Mouse (Mus musculus) heart, embryonic 10.5 days (tissue): ENCODE measurements at regions not wholly inside any gene's neighbourhood (a gene's known extent, or its start where the extent isn't known, plus 50 kb on each side); places are given as distances from the start of the nearest gene placed in this dataset.
"Not testable (repeated sequence)": the region's sequence is repeated elsewhere in the genome, so short reads cannot be mapped to it uniquely, and the experiment has no call there.

Source experiments
- DNase-seq: peaks from one replicate; pipeline ENCODE4 v3.0.0-alpha.2; 2017; ENCODE audit warnings: low spot score
- H3K27ac ChIP-seq: fragments of 300-500 bp; sonication (generic); 2 replicates; pipeline ENCODE4 v1.5.1; 2016; ENCODE audit warnings: mild to moderate bottlenecking
- H3K27me3 ChIP-seq: fragments of 300-500 bp; sonication (generic); 2 replicates; pipeline ENCODE4 v1.6.1; 2016; ENCODE audit warnings: mild to moderate bottlenecking; ENCODE audit not compliant: poor library complexity, insufficient read depth, severe bottlenecking
- H3K36me3 ChIP-seq: fragments of 300-500 bp; sonication (generic); 2 replicates; pipeline ENCODE4 v1.6.1; 2016; ENCODE audit warnings: mild to moderate bottlenecking, moderate library complexity
- H3K4me1 ChIP-seq: fragments of 300-500 bp; sonication (generic); 2 replicates; pipeline ENCODE4 v1.6.1; 2016; ENCODE audit warnings: mild to moderate bottlenecking
- H3K4me3 ChIP-seq: fragments of 300-500 bp; sonication (generic); 2 replicates; pipeline ENCODE4 v1.5.1; 2016; ENCODE audit warnings: mild to moderate bottlenecking, moderate library complexity
- H3K9me3 ChIP-seq: fragments of 300-500 bp; sonication (generic); 2 replicates; pipeline ENCODE4 v1.6.1; 2016; ENCODE audit warnings: mild to moderate bottlenecking, moderate library complexity
- WGBS: fragments of 180-500 bp; shearing (Covaris S2); methylation state at CpG from one replicate; pipeline ENCODE4 v1.1.7; 2016; 5-methylcytosine and 5-hydroxymethylcytosine counted together

GRCm38 (mm10) chr6:4149663-4150062 lies 62.9 kb upstream of the Bet1 start:
- DNase-seq, result no peak
- Histone ChIP-seq H3K27ac (no peak overlapping the region), H3K4me3 (no peak overlapping the region), H3K36me3 (no peaks in the 10 kb centered on the region), H3K4me1 (no peaks in the 10 kb centered on the region), H3K27me3 (no peaks in the 10 kb centered on the region), H3K9me3 (no peaks in the 10 kb centered on the region)
- WGBS, result 69% methylated on average over 4 of the region's 4 CpGs

DNA sequence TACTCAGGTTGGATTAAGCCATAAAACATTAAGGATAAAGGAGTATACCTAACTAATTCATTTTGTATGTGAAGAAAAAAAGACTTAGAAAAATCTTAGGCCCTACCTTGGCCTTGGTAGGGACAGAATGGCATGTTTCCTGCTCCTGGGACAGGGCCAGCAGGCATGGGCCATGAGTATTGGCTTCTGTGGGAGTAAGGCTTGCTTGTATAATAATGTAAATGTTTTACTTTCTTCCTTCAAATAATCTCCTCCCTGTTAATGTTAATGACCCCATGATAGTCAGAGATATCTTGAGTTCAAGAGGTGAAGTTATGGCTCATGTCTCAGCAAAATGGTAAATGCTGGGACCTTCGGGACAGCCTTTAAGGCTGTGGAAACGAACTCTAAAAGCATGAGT lies 71.5 kb upstream of the Bet1 start:
- WGBS, result 72% methylated on average over 2 of the region's 2 CpGs
- DNase-seq, result no peak
- H3K9me3 ChIP-seq, result no peaks in the 10 kb centered on the region
- H3K4me3 ChIP-seq, result no peak overlapping the region
- no peaks in the 10 kb centered on the region for H3K4me1 ChIP-seq
- no peaks in the 10 kb centered on the region for H3K36me3 ChIP-seq
- H3K27me3 ChIP-seq, result no peaks in the 10 kb centered on the region
- no peak overlapping the region for H3K27ac ChIP-seq

GRCm38 (mm10) chr6:4163733-4164132 lies 77.0 kb upstream of the Bet1 start:
- no peak for DNase-seq
- Histone ChIP-seq H3K27ac (no peak overlapping the region), H3K27me3 (no peaks in the 10 kb centered on the region), H3K36me3 (no peaks in the 10 kb centered on the region), H3K4me1 (no peaks in the 10 kb centered on the region), H3K4me3 (no peak overlapping the region), H3K9me3 (no peaks in the 10 kb centered on the region)
- 37% methylated on average over 1 of the region's 1 CpGs for WGBS

GRCm38 (mm10) chr6:4167112-4167511 lies 80.3 kb upstream of the Bet1 start:
- Histone ChIP-seq H3K36me3 (no peaks in the 10 kb centered on the region), H3K4me1 (no peaks in the 10 kb centered on the region), H3K4me3 (no peak overlapping the region), H3K27me3 (no peaks in the 10 kb centered on the region), H3K9me3 (no peaks in the 10 kb centered on the region), H3K27ac (no peak overlapping the region)
- no peak for DNase-seq
- WGBS, result 66% methylated on average over 4 of the region's 4 CpGs

DNA sequence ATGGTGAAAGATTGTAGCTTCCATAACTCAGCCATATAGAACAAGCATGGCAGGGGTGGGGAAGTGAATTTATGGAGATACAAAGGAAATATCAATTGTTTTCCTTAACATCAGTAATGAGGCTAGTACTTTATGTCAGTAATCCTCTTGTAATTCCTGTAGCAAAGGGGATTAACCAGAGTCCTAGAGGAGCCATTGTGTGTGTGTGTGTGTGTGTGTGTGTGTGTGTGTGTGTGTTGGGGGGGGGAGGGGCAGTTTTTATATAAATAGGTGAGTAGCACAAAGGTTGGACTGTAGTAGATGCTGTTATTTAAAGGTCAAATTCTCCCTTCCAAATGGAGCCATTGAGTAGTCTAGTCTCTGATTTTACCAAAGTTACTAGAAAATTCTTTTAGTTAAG lies 81.0 kb upstream of the Bet1 start:
- Histone ChIP-seq H3K4me3 (no peak overlapping the region), H3K36me3 (no peaks in the 10 kb centered on the region), H3K9me3 (no peaks in the 10 kb centered on the region), H3K27me3 (no peaks in the 10 kb centered on the region), H3K4me1 (no peaks in the 10 kb centered on the region), H3K27ac (no peak overlapping the region)
- no peak for DNase-seq

GRCm38 (mm10) chr6:4171561-4171960 lies 84.8 kb upstream of the Bet1 start:
- no peaks in the 10 kb centered on the region for H3K9me3 ChIP-seq
- no peaks in the 10 kb centered on the region for H3K36me3 ChIP-seq
- no peaks in the 10 kb centered on the region for H3K27me3 ChIP-seq
- WGBS, result 53% methylated on average over 4 of the region's 4 CpGs
- no peaks in the 10 kb centered on the region for H3K4me1 ChIP-seq
- no peak overlapping the region for H3K4me3 ChIP-seq
- H3K27ac ChIP-seq, result no peak overlapping the region
- no peak for DNase-seq

DNA sequence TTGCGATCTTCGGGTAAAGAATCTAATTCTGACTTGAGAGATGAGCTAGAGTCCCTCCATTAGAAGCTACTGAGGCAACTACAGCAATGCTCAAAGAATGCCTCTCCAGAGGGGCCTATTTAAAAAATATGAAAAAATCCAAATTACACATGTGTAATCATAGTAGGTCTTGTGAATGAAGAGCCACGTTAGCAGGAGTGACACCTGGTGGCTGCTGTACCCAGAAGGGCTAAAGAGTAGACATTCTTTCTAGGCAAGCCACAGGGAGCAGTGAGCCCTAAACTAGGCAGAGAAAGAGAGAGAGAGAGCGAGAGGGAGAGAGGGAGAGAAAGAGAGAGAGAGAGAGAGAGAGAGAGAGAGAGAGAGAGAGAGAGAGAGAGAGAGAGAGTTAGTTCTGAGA lies 100.9 kb upstream of the Bet1 start:
- H3K9me3 ChIP-seq, result no peaks in the 10 kb centered on the region
- H3K27ac ChIP-seq, result no peak overlapping the region
- no peaks in the 10 kb centered on the region for H3K4me1 ChIP-seq
- H3K4me3 ChIP-seq, result no peak overlapping the region
- WGBS, result 69% methylated on average over 4 of the region's 4 CpGs
- H3K27me3 ChIP-seq, result no peaks in the 10 kb centered on the region
- no peaks in the 10 kb centered on the region for H3K36me3 ChIP-seq
- DNase-seq, result no peak

- H3K27ac ChIP-seq, H3K4me3 ChIP-seq, H3K27me3 ChIP-seq, H3K36me3 ChIP-seq, H3K4me1 ChIP-seq, H3K9me3 ChIP-seq, DNase-seq: not testable (repeated sequence)
- 57% methylated on average over 5 of the region's 5 CpGs for WGBS
Measured at GRCm38 (mm10) chr6:4190976-4191375, 104.2 kb upstream of the Bet1 start.

- H3K4me3 ChIP-seq, result no peak overlapping the region
- WGBS, result 82% methylated on average over 5 of the region's 5 CpGs
- no peaks in the 10 kb centered on the region for H3K36me3 ChIP-seq
- DNase-seq, result no peak
- H3K27me3 ChIP-seq, result no peaks in the 10 kb centered on the region
- no peak overlapping the region for H3K27ac ChIP-seq
- no peaks in the 10 kb centered on the region for H3K9me3 ChIP-seq
- H3K4me1 ChIP-seq, result no peaks in the 10 kb centered on the region
Measured at GRCm38 (mm10) chr6:4193286-4193685, 106.5 kb upstream of the Bet1 start.

DNA sequence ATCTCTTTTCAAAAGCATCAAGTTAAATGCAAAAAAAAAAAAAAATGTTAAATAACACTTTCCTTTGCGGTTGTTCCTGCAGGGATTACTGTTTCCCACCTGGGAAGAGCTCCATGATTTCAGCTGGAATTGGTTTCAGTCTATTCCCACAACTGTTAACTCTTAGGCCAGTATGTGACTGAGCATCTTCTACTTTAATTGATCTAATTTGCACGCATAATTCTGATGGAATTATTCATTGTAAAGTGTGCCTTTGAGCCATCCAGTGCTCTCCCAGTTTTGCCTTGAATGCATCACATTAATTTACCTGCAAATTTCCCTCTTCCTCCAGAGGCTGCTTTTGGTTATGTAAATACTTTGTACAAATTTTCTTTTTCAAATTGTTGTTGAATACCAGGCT lies 114.4 kb upstream of the Bet1 start:
- H3K36me3 ChIP-seq, result no peaks in the 10 kb centered on the region
- 61% methylated on average over 2 of the region's 2 CpGs for whole genome bisulfite sequencing
- H3K4me1 ChIP-seq, result no peaks in the 10 kb centered on the region
- DNase-seq, result no peak
- H3K27ac ChIP-seq, result no peak overlapping the region
- no peaks in the 10 kb centered on the region for H3K9me3 ChIP-seq
- no peaks in the 10 kb centered on the region for H3K27me3 ChIP-seq
- H3K4me3 ChIP-seq, result no peak overlapping the region

DNA sequence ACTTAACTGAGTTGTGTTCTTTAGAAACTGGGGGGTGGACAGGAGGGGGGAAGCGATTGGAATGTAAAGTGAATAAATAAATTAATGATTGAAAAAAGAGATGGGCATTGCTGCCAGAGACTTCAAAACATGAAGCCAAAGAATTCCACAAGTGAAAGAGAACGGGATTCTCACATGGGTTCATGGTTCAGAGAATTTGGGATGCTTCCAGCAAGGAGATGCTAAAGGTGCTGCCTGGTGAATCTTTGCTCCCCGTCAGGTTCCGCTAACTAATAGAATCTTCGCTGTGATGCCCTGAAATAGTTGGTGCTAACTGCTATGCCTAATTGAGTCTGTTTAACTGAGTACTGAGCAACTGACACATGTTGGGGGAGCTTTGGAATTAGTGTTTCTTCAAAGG lies 118.9 kb upstream of the Bet1 start:
- WGBS, result 82% methylated on average over 5 of the region's 5 CpGs
- no peaks in the 10 kb centered on the region for H3K4me1 ChIP-seq

DNA sequence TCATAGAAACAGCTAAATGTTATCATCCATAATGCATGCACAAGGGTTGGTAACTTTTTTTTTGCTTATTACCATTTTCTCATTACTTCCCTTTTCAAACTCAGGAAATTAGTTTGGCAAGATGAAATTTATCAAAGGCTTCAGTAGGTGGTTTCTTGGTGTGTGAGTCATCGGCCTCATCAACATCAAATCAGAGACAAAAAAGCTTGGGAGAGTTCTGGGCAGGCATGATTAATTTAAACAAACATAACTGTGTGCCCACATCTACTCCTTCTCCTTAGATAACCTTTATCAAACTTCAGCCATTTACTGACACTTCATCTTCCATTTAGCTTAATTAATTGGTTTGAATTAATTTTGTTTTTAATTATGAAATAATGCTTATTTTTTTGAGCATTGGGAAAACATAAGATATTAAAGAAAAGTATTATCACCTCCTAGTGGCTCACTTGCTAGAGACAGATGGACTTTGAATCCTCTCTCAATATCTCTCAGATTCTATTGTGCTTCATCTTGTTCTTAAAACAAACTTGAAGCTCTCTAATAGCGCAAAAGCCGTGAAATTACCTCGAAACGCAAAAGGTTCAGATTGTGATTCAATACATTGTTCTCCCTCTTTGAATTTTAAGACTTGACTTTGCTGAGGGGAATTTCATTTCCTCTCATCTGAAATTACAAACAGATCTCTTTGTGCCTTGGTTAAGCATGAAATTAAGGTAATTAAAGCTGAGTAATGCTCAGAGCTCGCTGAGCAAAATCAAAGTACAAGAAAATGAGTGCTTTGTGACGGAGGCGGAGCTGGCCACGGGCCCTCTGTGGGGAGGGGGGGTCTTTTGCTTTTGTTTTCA lies 158.7 kb upstream of the Bet1 start:
- Histone ChIP-seq H3K27me3 (no peaks in the 10 kb centered on the region), H3K4me3 (no peak overlapping the region), H3K36me3 (no peaks in the 10 kb centered on the region), H3K9me3 (no peaks in the 10 kb centered on the region), H3K27ac (no peak overlapping the region), H3K4me1 (no peaks in the 10 kb centered on the region)
- DNase-seq, result no peak
- WGBS, result 76% methylated on average over 9 of the region's 9 CpGs

More for the DNA sequence above, 118.9 kb upstream of the Bet1 start:
- Histone ChIP-seq H3K9me3 (no peaks in the 10 kb centered on the region), H3K27ac (no peak overlapping the region), H3K4me3 (no peak overlapping the region), H3K36me3 (no peaks in the 10 kb centered on the region), H3K27me3 (no peaks in the 10 kb centered on the region)
- no peak for DNase-seq

- no peaks in the 10 kb centered on the region for H3K9me3 ChIP-seq
- no peaks in the 10 kb centered on the region for H3K27me3 ChIP-seq
- H3K4me1 ChIP-seq, result no peaks in the 10 kb centered on the region
- no peak overlapping the region for H3K4me3 ChIP-seq
- no peak overlapping the region for H3K27ac ChIP-seq
- no peak for DNase-seq
- no peaks in the 10 kb centered on the region for H3K36me3 ChIP-seq
- WGBS, result 75% methylated on average over 2 of the region's 2 CpGs
Measured at GRCm38 (mm10) chr6:4246113-4246419, 159.3 kb upstream of the Bet1 start.

GRCm38 (mm10) chr6:4276607-4277006 lies 189.8 kb upstream of the Bet1 start:
- Histone ChIP-seq H3K36me3 (no peaks in the 10 kb centered on the region), H3K27ac (no peak overlapping the region), H3K27me3 (no peaks in the 10 kb centered on the region), H3K4me1 (no peaks in the 10 kb centered on the region), H3K9me3 (no peaks in the 10 kb centered on the region), H3K4me3 (no peak overlapping the region)
- 66% methylated on average over 4 of the region's 4 CpGs for WGBS
- DNase-seq, result no peak
